Mouse (Mus musculus) brain, embryonic 14.5 days (tissue): ENCODE measurements at regions not wholly inside any gene's neighbourhood (a gene's known extent, or its start where the extent isn't known, plus 50 kb on each side); places are given as distances from the start of the nearest gene placed in this dataset.
"Not testable (repeated sequence)": the region's sequence is repeated elsewhere in the genome, so short reads cannot be mapped to it uniquely, and the experiment has no call there.

ENCODE experiments used
- DNase-seq: peaks from one replicate; pipeline ENCODE4 v3.0.0-alpha.2; 2011; ENCODE audit warnings: low read depth
- CTCF ChIP-seq: fragments of 200-500 bp; IDR thresholded peaks from 2 replicates; pipeline ENCODE4 v1.5.1; 2012; ENCODE audit warnings: inconsistent platforms, mild to moderate bottlenecking, moderate library complexity, borderline replicate concordance; ENCODE audit not compliant: insufficient read depth, insufficient read length; ENCODE audit errors: extremely low read depth
- POLR2A ChIP-seq: fragments of 200-500 bp; IDR thresholded peaks from 2 replicates; pipeline ENCODE4 v1.6.1; 2012; ENCODE audit warnings: mild to moderate bottlenecking, inconsistent platforms, borderline replicate concordance; ENCODE audit not compliant: poor library complexity, insufficient read depth, insufficient read length, severe bottlenecking; ENCODE audit errors: extremely low read depth

DNA sequence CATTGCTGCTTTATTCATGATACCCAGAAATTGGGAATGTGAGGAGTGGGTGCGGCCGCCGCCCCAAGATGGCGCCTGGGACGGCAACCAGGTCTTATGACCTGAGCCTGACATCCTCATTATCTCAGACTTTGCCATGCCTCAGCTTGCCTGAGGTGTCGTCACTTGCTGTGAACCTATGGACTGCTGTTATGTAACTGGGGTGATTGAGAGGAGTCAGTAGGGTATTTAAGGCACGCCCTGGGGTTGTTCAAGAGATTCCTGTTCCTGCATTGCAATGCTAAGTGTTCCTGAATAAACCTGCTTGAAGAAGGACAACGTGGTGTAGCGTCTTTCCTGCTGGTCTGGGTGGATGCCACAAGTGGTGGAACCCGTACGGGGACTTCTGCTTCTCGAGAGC, 211.4 kb upstream of the Pou3f2 start:
- DNase-seq = no peak
- TF ChIP-seq POLR2A (no peak), CTCF (no peak)

DNA sequence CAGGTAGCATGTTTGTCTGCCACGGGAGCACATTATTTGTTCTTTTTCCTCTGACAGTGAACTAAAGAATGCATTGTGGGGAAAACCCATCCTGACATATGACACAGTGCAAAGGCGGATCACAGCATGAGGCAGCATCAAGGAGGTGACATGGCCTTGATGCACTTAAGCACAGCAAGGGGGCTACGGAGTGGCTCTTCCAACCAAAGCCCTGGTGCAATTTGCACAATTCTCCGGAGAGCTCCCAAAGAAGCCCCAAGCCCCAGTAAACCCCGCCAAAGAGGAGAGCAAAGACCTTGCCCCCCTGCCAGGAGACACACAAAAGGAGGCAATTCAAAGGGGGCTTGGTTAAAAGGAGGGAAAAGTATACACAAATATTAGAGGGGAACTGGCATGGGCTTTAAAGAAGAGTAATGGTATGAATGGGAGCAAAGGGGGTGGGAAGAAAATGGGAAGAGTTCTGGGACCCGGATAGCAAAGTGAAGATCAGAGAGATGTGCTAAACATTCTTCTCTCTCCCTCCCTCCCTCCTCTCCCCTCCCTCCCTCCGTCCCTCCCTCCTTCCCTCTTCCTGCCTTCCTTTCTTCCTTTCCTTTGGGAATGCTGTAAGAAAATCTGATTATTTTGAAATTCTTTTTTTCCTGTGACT, 179.7 kb upstream of the Pou3f2 start:
- no peak for TF ChIP-seq POLR2A
- no peak for TF ChIP-seq CTCF
- DNase-seq = peak; percentile 88

- no peak for TF ChIP-seq POLR2A
- TF ChIP-seq CTCF = no peak
Observed at GRCm38 (mm10) chr4:22645616-22646015, 157.4 kb upstream of the Pou3f2 start.

DNA sequence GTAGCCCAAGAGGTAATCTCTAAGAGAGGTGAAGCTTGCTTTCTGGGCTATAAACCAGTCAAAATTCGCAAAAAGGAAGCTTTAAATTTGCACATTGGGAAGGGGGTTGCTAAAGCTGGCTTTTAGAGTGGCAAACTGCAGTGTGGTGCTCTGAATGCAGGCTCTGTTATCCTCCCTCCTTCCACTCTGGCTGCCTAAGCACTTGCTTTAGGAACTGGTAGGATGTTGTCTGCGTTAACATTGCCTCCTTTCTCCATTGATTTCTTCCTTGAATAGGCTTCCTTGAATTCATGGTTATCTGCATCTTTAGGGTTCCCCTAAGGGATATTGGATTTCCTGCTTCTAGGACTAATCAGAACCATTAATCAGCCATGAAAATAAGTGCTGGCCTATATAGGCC, 120.8 kb upstream of the Pou3f2 start:
- TF ChIP-seq POLR2A = no peak
- TF ChIP-seq CTCF = no peak
- peak; percentile 20 for DNase-seq

More at GRCm38 (mm10) chr4:22645616-22646015, 157.4 kb upstream of the Pou3f2 start:
- peak; percentile 8 for DNase-seq

GRCm38 (mm10) chr4:22602164-22602563, 114.0 kb upstream of the Pou3f2 start:
- not testable (repeated sequence) for DNase-seq

- no peak for DNase-seq
- TF ChIP-seq POLR2A (no peak), CTCF (no peak)
Observed at GRCm38 (mm10) chr4:22587162-22587561, 99.0 kb upstream of the Pou3f2 start.

GRCm38 (mm10) chr4:22565959-22566358, 77.8 kb upstream of the Pou3f2 start:
- TF ChIP-seq POLR2A = no peak
- TF ChIP-seq CTCF = no peak
- peak; percentile 72 for DNase-seq

- TF ChIP-seq CTCF (no peak), POLR2A (no peak)
- peak; percentile 97 for DNase-seq
Observed at GRCm38 (mm10) chr4:22564532-22564931, 76.4 kb upstream of the Pou3f2 start.
